Mouse (Mus musculus) lung, embryonic 15.5 days (tissue): Measurements from ENCODE around the gene Ccdc8. TPM values are rescaled to one million over a fixed set of nuclear protein-coding genes. Genes with fewer than 3 reads are reported as not detected.

Experiments
- ATAC-seq: fragments of 200-750 bp; cut with Nextera tagmentation; 2 replicates; pipeline ENCODE4 v1.8.0; 2017; ENCODE audit warnings: moderate number of reproducible peaks, borderline replicate concordance; ENCODE audit not compliant: low FRiP score, low TSS enrichment; ENCODE audit errors: extremely low read depth
- H3K27ac ChIP-seq: fragments of 300-500 bp; sonication (generic); 2 replicates; pipeline ENCODE4 v1.5.1; 2015; ENCODE audit warnings: moderate library complexity, mild to moderate bottlenecking, inconsistent platforms
- H3K27me3 ChIP-seq: fragments of 300-500 bp; sonication (generic); 2 replicates; pipeline ENCODE4 v1.6.1; 2015; ENCODE audit warnings: inconsistent platforms
- H3K36me3 ChIP-seq: fragments of 300-500 bp; sonication (generic); 2 replicates; pipeline ENCODE4 v1.6.1; 2015; ENCODE audit warnings: inconsistent platforms
- H3K4me1 ChIP-seq: fragments of 300-500 bp; sonication (generic); 2 replicates; pipeline ENCODE4 v1.6.1; 2015; ENCODE audit warnings: inconsistent platforms
- H3K4me2 ChIP-seq: fragments of 300-500 bp; sonication (generic); 2 replicates; pipeline ENCODE4 v1.6.1; 2015; ENCODE audit warnings: inconsistent platforms, mild to moderate bottlenecking, moderate library complexity
- H3K4me3 ChIP-seq: fragments of 300-500 bp; sonication (generic); 2 replicates; pipeline ENCODE4 v1.5.1; 2015; ENCODE audit warnings: mild to moderate bottlenecking, inconsistent platforms
- H3K9ac ChIP-seq: fragments of 300-500 bp; sonication (generic); 2 replicates; pipeline ENCODE4 v1.6.1; 2015; ENCODE audit warnings: inconsistent platforms
- H3K9me3 ChIP-seq: fragments of 300-500 bp; sonication (generic); 2 replicates; pipeline ENCODE4 v1.6.1; 2016; ENCODE audit warnings: inconsistent platforms
- WGBS: fragments of 180-500 bp; shearing (Covaris S2); methylation state at CpG from one replicate; pipeline ENCODE4 v1.1.7; 2015; 5-methylcytosine and 5-hydroxymethylcytosine counted together
- polyA plus RNA-seq: library from polyadenylated mRNA; unstranded; fragments of >200 nt; fragmentation: Nextera tagmentation; extraction: Ambion mirVana; gene quantifications from 2 replicates; pipeline ENCODE4 v1.2.1, GENCODE M21; 2015

Gene Ccdc8
- polyA plus RNA-seq, 1 experiment from 2014 or later: 34.9 TPM

DNA sequence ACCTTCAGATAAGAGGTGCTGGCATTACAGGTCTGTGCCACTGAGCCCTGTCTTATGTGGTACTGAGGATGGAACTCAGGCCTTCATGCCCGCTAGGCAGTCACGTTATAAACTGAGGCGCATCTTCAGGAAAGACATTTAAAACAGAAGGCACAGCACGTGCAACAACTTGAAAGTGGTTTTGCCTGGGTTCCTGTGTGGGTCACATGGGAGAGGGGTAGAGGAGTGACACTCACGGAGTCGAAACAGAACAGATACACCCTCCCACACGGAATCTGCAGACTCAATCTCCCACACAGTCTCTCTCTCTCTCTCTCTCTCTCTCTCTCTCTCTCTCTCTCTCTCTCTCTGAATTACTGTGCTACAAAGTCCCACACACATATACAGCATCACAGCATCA lies 37.7 kb downstream of the Ccdc8 start:
- Histone ChIP-seq H3K4me2 (no peak overlapping the region), H3K4me3 (no peak overlapping the region), H3K27ac (no peak overlapping the region), H3K27me3 (no peaks in the 10 kb centered on the region), H3K9ac (no peak overlapping the region), H3K9me3 (no peaks in the 10 kb centered on the region), H3K4me1 (peaks cover 21% of the 10 kb centered on the region), H3K36me3 (peaks cover 51% of the 10 kb centered on the region)
- ATAC-seq: no peak
- 71% methylated on average over 7 of the region's 7 CpGs for WGBS

DNA sequence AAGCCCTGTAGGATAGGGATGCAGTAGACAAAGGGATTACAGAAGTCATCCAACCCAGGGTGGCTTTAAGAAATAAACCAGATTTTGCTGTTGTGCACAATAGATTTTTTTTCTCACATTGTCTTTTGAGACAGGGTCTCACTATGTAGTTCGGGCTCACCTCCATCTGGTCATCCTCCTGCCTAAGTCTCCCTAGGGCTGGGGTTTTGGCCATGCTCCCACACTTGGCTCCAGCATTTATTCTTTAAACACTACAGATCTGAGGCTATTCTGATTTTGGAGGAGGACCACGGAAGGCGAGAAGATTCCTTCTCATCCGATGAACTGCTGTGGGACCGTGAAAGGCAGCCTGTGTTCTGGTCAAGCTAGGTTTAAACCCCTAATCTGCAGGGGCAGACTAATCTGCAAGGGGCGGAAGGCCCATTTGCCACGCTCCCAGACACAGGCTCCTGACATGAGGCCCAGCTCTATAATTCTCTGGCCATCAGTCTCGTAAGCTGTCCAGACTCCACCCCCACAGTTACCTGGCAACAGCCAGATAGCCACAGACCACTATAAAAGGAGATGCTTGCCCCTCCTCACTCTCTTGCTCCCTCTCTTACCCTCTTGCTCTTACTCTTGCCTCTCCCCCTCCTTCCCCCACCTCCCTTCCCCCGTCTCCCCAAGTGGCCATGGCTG lies 45.6 kb downstream of the Ccdc8 start:
- no peak overlapping the region for H3K4me2 ChIP-seq
- H3K9ac ChIP-seq: no peak overlapping the region
- no peak overlapping the region for H3K4me3 ChIP-seq
- no peaks in the 10 kb centered on the region for H3K4me1 ChIP-seq
- H3K36me3 ChIP-seq: peaks cover 89% of the 10 kb centered on the region
- H3K27ac ChIP-seq: no peak overlapping the region
- no peaks in the 10 kb centered on the region for H3K9me3 ChIP-seq
- 62% methylated on average over 9 of the region's 9 CpGs for WGBS
- no peaks in the 10 kb centered on the region for H3K27me3 ChIP-seq
- no peak for ATAC-seq

DNA sequence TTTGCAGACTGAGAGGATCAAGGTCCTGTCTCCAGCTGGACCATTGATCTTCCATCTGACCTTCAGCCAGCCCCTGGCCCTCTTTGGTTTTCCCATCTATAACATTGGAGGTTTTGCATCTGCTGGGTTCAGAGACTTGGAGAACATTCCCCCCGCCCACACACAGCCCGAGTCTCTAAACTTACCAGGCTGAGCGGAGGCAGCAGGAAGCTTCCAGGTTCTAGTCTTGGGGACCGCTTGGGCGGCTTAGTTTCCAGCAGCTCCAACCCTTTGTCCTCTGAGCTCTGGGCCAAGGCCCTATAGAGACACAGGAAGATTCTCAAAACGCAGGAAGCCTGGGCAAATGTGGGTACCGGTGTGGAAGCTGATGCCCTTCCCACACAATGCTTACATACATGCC lies 46.9 kb downstream of the Ccdc8 start:
- no peaks in the 10 kb centered on the region for H3K4me1 ChIP-seq
- no peak overlapping the region for H3K4me3 ChIP-seq
- no peak for ATAC-seq
- H3K9ac ChIP-seq: no peak overlapping the region
- peaks cover 89% of the 10 kb centered on the region for H3K36me3 ChIP-seq
- no peaks in the 10 kb centered on the region for H3K9me3 ChIP-seq
- no peaks in the 10 kb centered on the region for H3K27me3 ChIP-seq
- no peak overlapping the region for H3K4me2 ChIP-seq
- no peak overlapping the region for H3K27ac ChIP-seq
- 88% methylated on average over 7 of the region's 7 CpGs for WGBS

DNA sequence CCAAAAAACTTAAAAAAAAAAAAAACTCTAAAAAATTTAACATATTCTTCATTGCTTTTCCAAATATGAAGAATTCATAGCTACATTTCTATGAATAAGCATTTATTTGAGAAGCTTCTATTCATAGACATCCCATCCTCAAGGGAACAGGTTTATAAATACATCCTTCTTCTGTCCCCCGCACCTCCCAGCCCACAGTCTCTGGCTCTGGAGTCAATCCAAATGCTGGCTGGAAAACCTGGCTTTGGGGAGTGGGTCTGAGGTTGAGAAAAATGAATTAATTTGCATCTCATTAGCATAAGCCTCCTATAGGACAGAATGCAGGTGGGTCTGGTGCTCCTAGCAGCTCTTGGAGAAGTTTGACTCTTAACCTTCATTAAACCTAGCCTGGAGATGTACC lies 53.2 kb downstream of the Ccdc8 start:
- no peaks in the 10 kb centered on the region for H3K9me3 ChIP-seq
- H3K4me3 ChIP-seq: no peak overlapping the region
- no peak overlapping the region for H3K4me2 ChIP-seq
- H3K27me3 ChIP-seq: no peaks in the 10 kb centered on the region
- WGBS: 57% methylated on average over 1 of the region's 1 CpGs
- H3K36me3 ChIP-seq: peaks cover 82% of the 10 kb centered on the region
- H3K9ac ChIP-seq: no peak overlapping the region
- no peak overlapping the region for H3K27ac ChIP-seq
- no peaks in the 10 kb centered on the region for H3K4me1 ChIP-seq
- ATAC-seq: no peak

Other genes starting within 250 kb of the Ccdc8 start
- 53.7 and 54.5 TPM in 2 replicates for gene Slc1a5, start 211.4 kb upstream of the Ccdc8 start, polyA plus RNA-seq
- 102 TPM in 2 replicates for gene Strn4, start 176.8 kb upstream of the Ccdc8 start, polyA plus RNA-seq
- 28.9 and 30.6 TPM in 2 replicates for gene Fkrp, start 176.0 kb upstream of the Ccdc8 start, polyA plus RNA-seq
- gene Prkd2, start 149.8 kb upstream of the Ccdc8 start, polyA plus RNA-seq: 18.9 and 19.7 TPM in 2 replicates
- 3.5 and 3.7 TPM in 2 replicates for gene Dact3, start 117.4 kb upstream of the Ccdc8 start, polyA plus RNA-seq
- 11.2 and 12.0 TPM in 2 replicates for gene Gng8, start 100.9 kb upstream of the Ccdc8 start, polyA plus RNA-seq
- 2.0 and 2.4 TPM in 2 replicates for gene Ptgir, start 86.2 kb upstream of the Ccdc8 start, polyA plus RNA-seq
- 101 and 104 TPM in 2 replicates for gene Calm3, start 68.6 kb upstream of the Ccdc8 start, polyA plus RNA-seq
- gene Pnmal2, start 48.0 kb upstream of the Ccdc8 start, polyA plus RNA-seq: 6.2 and 6.6 TPM in 2 replicates
- gene Pnmal1, start 33.0 kb upstream of the Ccdc8 start, polyA plus RNA-seq: 0.11 and 0.36 TPM in 2 replicates
- 0.16 and 0.17 TPM in 2 replicates for gene Gm42372, start 9.6 kb upstream of the Ccdc8 start, polyA plus RNA-seq
- gene Ppp5c, start 35.2 kb downstream of the Ccdc8 start, polyA plus RNA-seq: 107 and 110 TPM in 2 replicates
- 37.6 and 41.5 TPM in 2 replicates for gene Hif3a, start 69.7 kb downstream of the Ccdc8 start, polyA plus RNA-seq
- gene Psg16, start 81.3 kb downstream of the Ccdc8 start, polyA plus RNA-seq: 0.10 and 0.19 TPM in 2 replicates
- gene Ceacam3, start 157.6 kb downstream of the Ccdc8 start, polyA plus RNA-seq: not detected in 2 replicates
- not detected in 2 replicates for gene Psg29, start 210.8 kb downstream of the Ccdc8 start, polyA plus RNA-seq